Mouse (Mus musculus) liver, embryonic 14.5 days (tissue): ENCODE results near the gene Col6a5.

Source experiments
- CTCF ChIP-seq: IDR thresholded peaks from 2 replicates; pipeline ENCODE4 v1.5.1; 2016; ENCODE audit warnings: antibody characterized with exemption, low read depth, control low read depth
- EP300 ChIP-seq: IDR thresholded peaks from 2 replicates; pipeline ENCODE4 v1.6.1; 2016; ENCODE audit warnings: antibody characterized with exemption, low read depth

- TF ChIP-seq CTCF (no peak), EP300 (no peak)
Observed at GRCm38 (mm10) chr9:105880743-105881142, 79.7 kb downstream of the Col6a5 start.
